Mouse (Mus musculus) mouse trophoblast stem cell (cell line): ENCODE measurements at regions not wholly inside any gene's neighbourhood (a gene's known extent, or its start where the extent isn't known, plus 50 kb on each side); places are given as distances from the start of the nearest gene placed in this dataset.

Experiments used
- in situ Hi-C, 2 experiments: fragments of 300-500 bp; cut with MseI, MboI; formaldehyde crosslinking; loops; 2 replicates in 1 of 2; 3 replicates in 1 of 2; pipeline ENCODE4 v1.15.1; 2025

GRCm38 (mm10) chr13:71874986-71875385 lies 88.5 kb downstream of the Irx1 start:
- in situ Hi-C loops: no loop called here

GRCm38 (mm10) chr13:71868763-71869162 lies 94.8 kb downstream of the Irx1 start:
- in situ Hi-C loops: no loop called here

DNA sequence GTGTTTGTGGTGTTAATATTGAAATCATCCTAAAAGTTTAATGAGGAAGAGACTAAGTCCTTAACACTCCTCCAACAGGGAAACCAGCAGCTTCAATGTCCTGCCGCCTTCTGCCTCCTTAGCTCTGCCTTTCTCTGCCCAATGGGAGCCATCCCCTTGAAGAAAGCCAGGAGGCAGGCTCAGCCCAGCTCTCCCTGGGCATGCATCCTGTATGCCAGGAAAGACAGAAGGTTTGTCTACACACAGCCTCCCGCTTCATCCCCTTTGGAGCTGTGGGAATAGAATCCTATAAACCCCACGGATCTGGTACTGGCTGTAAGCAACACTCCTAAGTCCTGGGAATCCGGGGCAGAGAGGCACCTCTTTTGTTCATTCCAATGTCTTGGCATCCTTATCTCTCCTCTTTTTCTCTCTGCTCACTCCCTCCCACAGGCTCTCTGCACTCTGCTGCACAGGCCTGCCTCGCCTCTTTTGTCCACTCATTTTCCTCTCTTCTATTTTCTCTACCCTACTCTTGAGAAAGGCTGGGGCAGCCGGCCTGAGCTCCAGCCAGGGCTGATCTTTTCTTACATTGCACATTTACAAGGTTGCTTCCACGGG lies 110.0 kb downstream of the Irx1 start:
- in situ Hi-C loops: no loop called here

- in situ Hi-C loops: no loop called here
Observed at GRCm38 (mm10) chr13:71804032-71804958, 159.2 kb downstream of the Irx1 start.

- in situ Hi-C loops: no loop called here
Observed at GRCm38 (mm10) chr13:71798288-71798687, 165.2 kb downstream of the Irx1 start.

DNA sequence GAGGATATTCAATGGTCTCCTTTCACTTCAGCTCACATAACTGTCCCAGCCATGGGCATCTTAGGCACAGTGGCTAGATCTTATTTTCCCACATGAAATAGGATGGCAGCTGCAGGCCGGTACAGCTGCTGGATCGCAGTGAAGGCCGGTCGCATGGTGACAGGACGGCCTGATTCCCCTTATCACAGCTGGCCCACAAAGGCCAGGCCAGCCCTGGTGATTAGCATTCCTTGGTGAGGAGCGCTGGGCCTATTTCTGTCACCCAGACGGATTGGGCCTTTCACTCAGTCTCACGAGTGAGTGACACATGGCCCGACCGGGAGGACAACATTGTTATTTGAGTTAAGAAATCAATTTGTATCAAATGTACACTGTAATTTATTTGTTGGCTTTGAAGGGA lies 178.8 kb downstream of the Irx1 start:
- in situ Hi-C loops: no loop called here

DNA sequence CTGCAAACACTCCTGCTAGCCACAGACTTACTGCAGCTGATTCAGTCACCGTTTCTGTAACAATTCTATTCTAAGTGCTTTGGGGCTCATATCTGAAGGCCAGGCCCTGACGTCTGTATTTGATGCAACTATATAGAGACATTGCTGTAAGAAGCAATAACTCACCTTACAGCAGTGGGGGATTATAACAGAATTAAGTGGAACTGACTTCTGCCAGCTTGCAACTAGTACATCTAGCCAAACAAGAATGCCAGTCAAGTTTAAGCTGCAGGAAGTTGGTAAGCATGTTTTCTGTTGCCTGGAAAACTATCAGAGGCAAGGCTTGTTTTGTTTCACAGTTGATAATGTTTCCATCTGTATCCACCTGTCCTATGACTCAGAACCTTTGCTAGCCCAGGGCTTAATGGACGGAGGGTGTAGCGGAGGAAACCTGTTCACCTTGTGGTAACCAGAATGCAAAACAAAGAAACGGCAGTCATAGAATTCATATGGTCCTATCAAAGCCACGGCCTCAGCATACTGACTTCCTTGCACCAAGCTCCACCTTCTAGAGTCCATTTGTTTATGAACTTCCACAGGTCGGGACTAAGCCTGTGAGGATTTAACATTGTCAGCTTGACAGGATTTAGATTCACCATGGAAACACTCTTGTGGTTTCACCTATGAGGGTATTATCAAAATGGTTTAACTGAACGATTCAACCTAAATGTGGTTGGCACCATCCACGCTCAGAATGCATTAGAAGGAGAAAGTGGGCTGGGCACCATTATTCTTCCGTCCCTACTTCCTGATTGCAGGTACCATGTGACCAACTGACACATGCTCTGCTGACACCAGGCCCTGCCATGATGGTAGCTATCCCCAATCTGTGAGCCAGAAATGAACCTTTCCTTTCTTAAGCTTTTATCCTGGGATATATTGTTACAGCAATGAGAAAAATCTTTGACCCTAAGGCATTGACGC lies 216.2 kb downstream of the Irx1 start:
- in situ Hi-C loops: no loop called here

GRCm38 (mm10) chr13:71746534-71746933 lies 217.0 kb downstream of the Irx1 start:
- in situ Hi-C loops: no loop called here

DNA sequence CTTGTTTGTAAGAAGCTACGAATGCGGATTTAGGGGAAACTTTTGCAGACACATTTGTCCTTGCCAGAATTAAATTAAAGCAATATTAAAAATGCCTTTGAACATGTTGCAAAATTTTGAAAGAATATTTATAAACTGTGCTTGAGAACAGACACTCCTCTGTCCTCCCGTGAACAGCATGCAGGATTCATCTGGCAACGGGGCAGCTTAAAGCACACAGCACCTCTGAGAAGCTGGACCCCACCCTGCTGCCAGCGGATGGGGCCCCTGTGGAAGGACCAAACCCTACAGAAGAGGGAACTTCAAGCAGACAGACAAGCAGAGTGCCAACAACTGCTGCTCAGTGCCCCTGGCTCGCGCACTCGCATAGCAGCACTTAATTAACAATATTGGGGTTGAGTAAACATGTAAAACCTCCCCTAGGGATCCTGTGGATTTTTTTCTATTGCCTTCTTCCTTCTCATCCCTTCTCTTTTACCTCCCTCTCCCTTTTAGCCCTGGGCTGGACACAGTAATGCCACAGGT lies 226.6 kb downstream of the Irx1 start:
- in situ Hi-C loops: no loop called here

DNA sequence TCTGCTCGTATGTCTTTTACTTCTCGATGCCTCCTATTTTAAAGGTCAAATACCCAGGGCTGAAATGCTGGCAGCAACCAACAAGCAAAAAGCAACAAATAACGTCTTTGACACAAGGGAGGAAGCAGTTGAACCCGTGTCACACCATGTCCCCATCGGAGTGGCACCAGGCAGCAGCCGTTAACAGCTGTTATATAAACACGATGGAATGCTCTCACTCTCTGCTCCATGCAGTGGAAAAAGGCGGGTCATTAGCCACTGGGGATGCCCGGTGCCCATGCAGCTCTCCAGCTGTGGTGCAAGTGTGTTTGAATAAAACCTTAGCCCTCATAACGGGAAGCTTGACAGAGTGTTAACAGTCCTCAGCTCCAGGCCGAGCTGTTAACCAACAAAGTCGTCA lies 229.3 kb downstream of the Irx1 start:
- in situ Hi-C loops: no loop called here

DNA sequence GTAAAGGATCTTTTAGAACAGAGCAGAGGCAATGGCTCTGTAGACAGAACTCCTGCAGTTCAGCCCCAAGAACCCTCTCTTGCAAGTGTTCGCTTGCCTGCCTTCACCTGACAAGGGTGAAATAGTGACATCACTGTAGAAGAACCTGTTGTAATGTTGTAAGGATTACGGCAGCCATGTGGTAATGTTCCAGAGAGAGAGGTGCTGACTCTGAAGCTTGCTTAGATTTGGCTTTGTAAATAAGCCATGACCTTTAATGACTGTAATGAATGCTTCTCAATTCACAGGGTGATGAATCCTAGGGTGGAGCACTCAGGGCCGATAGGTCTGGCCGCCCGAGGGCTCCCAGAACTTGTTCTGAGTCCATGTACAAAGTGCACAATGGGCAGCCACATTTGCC lies 230.2 kb downstream of the Irx1 start:
- in situ Hi-C loops: no loop called here

- in situ Hi-C loops: no loop called here
Observed at GRCm38 (mm10) chr13:71732903-71733302, 230.6 kb downstream of the Irx1 start.

- in situ Hi-C loops: no loop called here
Observed at GRCm38 (mm10) chr13:71690069-71690817, 273.3 kb downstream of the Irx1 start.

GRCm38 (mm10) chr13:71689187-71689586 lies 274.3 kb downstream of the Irx1 start:
- in situ Hi-C loops: no loop called here

DNA sequence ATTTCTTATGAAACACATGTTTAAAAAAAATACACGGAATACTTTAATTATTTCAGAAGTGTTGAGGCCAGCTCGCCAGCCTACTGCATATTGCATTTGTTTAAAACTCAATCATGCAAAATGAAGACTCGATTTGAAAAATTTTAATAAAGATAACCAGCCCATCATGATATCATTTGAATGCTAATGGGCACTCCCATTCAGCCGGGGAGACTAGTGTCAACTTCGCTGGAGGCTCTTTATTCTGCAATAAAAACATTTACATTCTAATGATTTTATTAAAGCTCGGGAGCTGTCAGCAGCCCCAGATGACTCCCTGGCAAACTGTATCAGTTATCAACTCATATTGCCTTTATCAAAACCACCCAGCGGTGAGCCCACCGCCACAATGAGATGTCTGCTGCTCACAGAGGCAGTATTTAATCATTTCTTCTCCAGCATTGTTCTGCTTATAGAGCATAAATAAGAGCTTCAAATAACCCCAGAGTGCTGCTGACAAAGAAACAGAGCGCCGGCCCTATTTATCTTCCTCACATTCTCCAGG lies 287.4 kb downstream of the Irx1 start:
- in situ Hi-C loops: no loop called here

- in situ Hi-C loops: no loop called here
Observed at GRCm38 (mm10) chr13:71669956-71670739, 293.4 kb downstream of the Irx1 start.

GRCm38 (mm10) chr13:71668256-71668655 lies 295.3 kb downstream of the Irx1 start:
- in situ Hi-C loops: no loop called here

DNA sequence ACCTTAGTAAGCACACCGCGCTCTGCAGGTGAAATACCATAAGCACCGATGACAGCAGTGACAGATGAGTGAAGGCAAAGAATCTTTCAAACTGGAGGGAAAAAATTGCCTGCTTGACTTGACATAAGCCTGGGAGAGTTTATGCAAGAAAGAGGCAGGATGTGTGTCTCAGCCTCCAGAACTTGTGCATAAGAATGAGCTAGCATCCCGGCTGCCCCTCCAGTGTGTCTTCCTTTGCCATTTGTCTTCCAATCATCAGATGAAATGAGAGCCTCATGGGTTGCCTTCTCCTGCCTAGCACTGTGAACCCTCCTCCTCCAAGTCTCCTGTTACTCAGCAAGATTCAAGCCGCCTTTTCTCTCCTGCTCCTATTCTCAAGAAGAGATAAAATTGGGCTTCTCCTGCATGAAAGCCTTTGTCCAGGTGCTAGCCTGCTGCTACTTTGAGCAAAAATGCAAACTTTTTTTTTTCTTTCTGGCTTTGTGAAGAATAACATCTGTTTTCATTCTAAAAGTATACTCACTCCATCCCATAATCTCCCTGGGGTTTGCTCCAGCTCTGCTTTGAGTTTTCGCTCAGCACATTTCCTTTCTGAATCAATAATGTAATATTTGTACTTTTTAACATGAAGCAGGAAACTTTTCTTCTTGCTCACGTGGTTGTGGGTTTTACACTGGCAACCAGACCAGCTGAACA lies 298.2 kb downstream of the Irx1 start:
- in situ Hi-C loops: no loop called here

- in situ Hi-C loops: no loop called here
Observed at GRCm38 (mm10) chr13:71657898-71658297, 305.6 kb downstream of the Irx1 start.
